Mouse (Mus musculus) erythroblast, embryonic 14.5 days (primary cell): Measurements from ENCODE around the gene Glmn.

Experiments used
- GATA1 ChIP-seq: IDR thresholded peaks from 2 replicates; pipeline ENCODE4 v1.6.1; 2012; ENCODE audit warnings: low read length, inconsistent platforms, mixed read lengths
- TAL1 ChIP-seq: IDR thresholded peaks from 3 replicates; pipeline ENCODE4 v1.6.1; 2012; ENCODE audit warnings: low read length, inconsistent platforms, mixed read lengths

DNA sequence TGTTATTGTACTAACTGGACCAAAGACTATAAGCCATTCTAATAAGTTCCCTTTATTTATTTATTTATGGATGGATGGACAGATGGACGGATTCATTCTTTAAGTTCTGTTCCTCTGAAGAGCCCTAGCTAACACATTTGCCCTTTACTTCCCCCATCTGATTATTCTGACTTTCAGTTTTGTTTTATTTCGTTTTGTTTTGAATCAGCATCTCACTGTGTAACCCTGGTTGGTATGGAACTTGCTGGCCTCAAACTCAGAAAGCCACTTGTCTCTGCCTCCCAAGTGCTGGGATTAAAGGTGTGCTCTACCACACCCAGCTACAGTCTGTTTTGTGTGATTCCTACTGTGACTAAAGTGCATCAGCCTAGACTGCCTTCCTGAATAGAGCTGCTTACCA is 48.2 kb upstream of the Glmn start:
- TF ChIP-seq TAL1 (no peak), GATA1 (no peak)
